Mouse (Mus musculus): ENCODE results near the gene Sept7. TPM values are rescaled to one million over a fixed set of nuclear protein-coding genes. Genes with fewer than 3 reads are reported as not detected.

The Sept7 gene
- polyA plus RNA-seq, 1 experiment: 240 TPM

GRCm38 (mm10) chr9:25355806-25356205, 103.6 kb downstream of the Sept7 start:
- no peak for TF ChIP-seq CTCF (IDR thresholded peaks at IDR 0.05; ENCODE audit: borderline replicate concordance, insufficient read depth, low read depth, low read length)
- no peak for TF ChIP-seq POLR2A (IDR thresholded peaks at IDR 0.05; ENCODE audit: borderline replicate concordance, insufficient read depth, low read length)
- H3K27ac ChIP-seq (ENCODE audit: insufficient read depth, low read length): no peak overlapping the region
- peak; percentile 82 to 89 for DNase-seq
- peaks cover 3% of the 10 kb centered on the region for H3K4me1 ChIP-seq (ENCODE audit: control insufficient read depth, insufficient read depth, low read length)
- H3K4me3 ChIP-seq (replicated peaks; ENCODE audit: insufficient read depth, low read depth, low read length): no peak overlapping the region
- H3K27me3 ChIP-seq (ENCODE audit: control insufficient read depth, insufficient read depth, low read length): no peaks in the 10 kb centered on the region
- 5% methylated on average over 11 of the region's 11 CpGs for WGBS

GRCm38 (mm10) chr9:25357589-25357988, 105.3 kb downstream of the Sept7 start:
- DNase-seq: no peak
- TF ChIP-seq CTCF (IDR thresholded peaks at IDR 0.05; ENCODE audit: borderline replicate concordance, insufficient read depth, low read depth, low read length) (no peak), POLR2A (IDR thresholded peaks at IDR 0.05; ENCODE audit: borderline replicate concordance, insufficient read depth, low read length) (no peak)
- H3K4me3 ChIP-seq (replicated peaks; ENCODE audit: insufficient read depth, low read depth, low read length): no peak overlapping the region
- H3K27ac ChIP-seq (ENCODE audit: insufficient read depth, low read length): no peak overlapping the region
- peaks cover 3% of the 10 kb centered on the region for H3K4me1 ChIP-seq (ENCODE audit: control insufficient read depth, insufficient read depth, low read length)
- 96% methylated on average over 12 of the region's 12 CpGs for WGBS
- H3K27me3 ChIP-seq (ENCODE audit: control insufficient read depth, insufficient read depth, low read length): no peaks in the 10 kb centered on the region

DNA sequence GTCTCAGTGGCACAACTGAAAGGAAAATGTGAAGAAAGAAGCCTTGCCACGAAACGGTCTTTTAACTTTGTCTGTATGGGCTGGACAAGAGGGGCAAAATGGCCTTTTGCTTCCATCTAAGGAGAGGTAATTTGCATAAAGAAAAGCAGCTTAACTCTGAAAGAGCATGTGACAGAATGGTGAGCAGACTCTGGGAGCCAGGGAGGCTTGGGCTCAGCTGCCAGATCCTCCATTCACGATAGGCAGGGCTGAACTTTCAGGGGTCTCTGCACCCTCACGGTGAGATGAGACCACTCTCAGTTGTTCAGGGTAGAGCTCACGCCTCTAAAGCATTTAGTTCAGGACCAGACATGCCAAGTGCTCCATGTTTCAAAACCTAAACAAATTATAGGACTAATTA, 105.8 kb downstream of the Sept7 start:
- 74% methylated on average over 5 of the region's 5 CpGs for WGBS
- TF ChIP-seq CTCF (IDR thresholded peaks at IDR 0.05; ENCODE audit: borderline replicate concordance, insufficient read depth, low read depth, low read length) (no peak), POLR2A (IDR thresholded peaks at IDR 0.05; ENCODE audit: borderline replicate concordance, insufficient read depth, low read length) (no peak)
- no peak overlapping the region for H3K27ac ChIP-seq (ENCODE audit: insufficient read depth, low read length)
- no peak overlapping the region for H3K4me3 ChIP-seq (replicated peaks; ENCODE audit: insufficient read depth, low read depth, low read length)
- H3K4me1 ChIP-seq (ENCODE audit: control insufficient read depth, insufficient read depth, low read length): peaks cover 3% of the 10 kb centered on the region
- H3K27me3 ChIP-seq (ENCODE audit: control insufficient read depth, insufficient read depth, low read length): no peaks in the 10 kb centered on the region
- no peak for DNase-seq

Other genes starting within 250 kb of the Sept7 start
- gene Gm10181, start 163.0 kb upstream of the Sept7 start, polyA plus RNA-seq (2012; rRNA removed): not detected in 2 replicates
- 39.7 and 43.3 TPM in 2 replicates for gene Herpud2, start 100.6 kb upstream of the Sept7 start, polyA plus RNA-seq (2012; rRNA removed)
- gene Eepd1, start 229.1 kb downstream of the Sept7 start, polyA plus RNA-seq (2012; rRNA removed): 11.0 and 11.2 TPM in 2 replicates

Data from cerebellum, adult 2 months (tissue).